Mouse (Mus musculus): ENCODE results near the gene Rbm25. TPM values are rescaled to one million over a fixed set of nuclear protein-coding genes. Genes with fewer than 3 reads are reported as not detected.
"Not testable (repeated sequence)": the region's sequence is repeated elsewhere in the genome, so short reads cannot be mapped to it uniquely, and the experiment has no call there.

Rbm25 gene
- polyA plus RNA-seq (2014; fragmentation: Nextera tagmentation; extraction: Ambion mirVana), result 262 and 278 TPM in 2 replicates

DNA sequence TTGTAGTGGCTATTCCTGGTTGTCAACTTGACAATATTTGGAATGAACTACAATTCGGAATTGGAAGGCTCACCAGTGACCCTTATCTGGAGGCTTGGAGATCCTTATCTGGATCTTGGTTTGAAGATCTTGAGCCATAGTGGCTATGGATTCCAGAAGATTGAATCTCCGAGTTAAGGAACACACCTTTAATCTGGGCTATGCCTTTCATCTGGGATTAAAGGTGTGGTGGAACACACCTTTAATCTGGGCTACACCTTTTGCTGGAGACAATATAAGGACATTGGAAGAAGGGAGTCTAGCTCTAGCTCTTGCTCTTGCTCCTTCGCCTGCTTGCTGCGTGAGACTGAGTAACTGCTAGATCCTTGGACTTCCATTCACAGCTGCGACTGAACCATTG, at the start of gene Rbm25:
Gene Rbm25 (plus strand): TSS at position 301 of the 400 bp plus-strand sequence.
- not testable (repeated sequence) for ATAC-seq (ENCODE audit: low FRiP score)

DNA sequence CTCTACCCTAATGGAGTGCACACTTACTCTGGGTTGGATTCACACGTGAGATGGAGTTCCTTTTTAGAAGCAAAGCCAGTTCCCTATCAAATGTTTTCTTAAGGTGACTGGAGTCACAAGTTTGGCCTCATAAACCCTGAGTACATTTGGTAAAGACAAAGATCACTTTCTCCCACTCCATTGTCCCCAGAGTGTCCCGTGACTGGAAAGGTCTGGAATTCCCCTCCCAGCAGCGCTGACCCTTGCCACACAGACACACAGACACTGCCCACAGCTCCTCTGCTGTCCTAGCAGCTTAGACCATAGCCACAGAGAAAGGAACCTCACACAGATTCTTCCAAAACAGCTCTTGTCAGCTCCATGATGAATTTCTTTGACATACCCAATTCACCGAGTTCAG, 48.9 kb upstream of the Rbm25 start:
- Histone ChIP-seq H3K4me2 (no peak overlapping the region), H3K4me1 (ENCODE audit: control insufficient read depth, insufficient read depth, low read length) (no peaks in the 10 kb centered on the region; the same call in 1 of the 2 replicates), H3K9ac (ENCODE audit: low read length) (no peak overlapping the region), H3K27me3 (ENCODE audit: control insufficient read depth, insufficient read depth, low read length) (no peaks in the 10 kb centered on the region), H3K9me3 (ENCODE audit: control insufficient read depth, low read length) (no peaks in the 10 kb centered on the region), H3K27ac (ENCODE audit: low read depth, low read length) (no peak overlapping the region), H3K4me3 (ENCODE audit: low read depth, low read length) (no peak overlapping the region), H3K36me3 (ENCODE audit: control insufficient read depth, insufficient read depth, low read length) (no peaks in the 10 kb centered on the region)
- DNase-seq (ENCODE audit: low spot score, missing footprints), result no peak
- ATAC-seq (ENCODE audit: low FRiP score), result no peak
- WGBS, result 73% methylated on average over 4 of the region's 4 CpGs

More for the DNA sequence above, at the start of gene Rbm25:
- peak within 1 kb of the TSS; percentile 99 for H3K9ac ChIP-seq (ENCODE audit: low read length)
- not testable (repeated sequence) for DNase-seq (ENCODE audit: low spot score, missing footprints); H3K4me1 ChIP-seq (ENCODE audit: control insufficient read depth, insufficient read depth, low read length); H3K36me3 ChIP-seq (ENCODE audit: control insufficient read depth, insufficient read depth, low read length); H3K27me3 ChIP-seq (ENCODE audit: control insufficient read depth, insufficient read depth, low read length); H3K9me3 ChIP-seq (ENCODE audit: control insufficient read depth, low read length)
- H3K4me3 ChIP-seq (ENCODE audit: low read depth, low read length), result peak within 1 kb of the TSS; percentile 93
- peak within 1 kb of the TSS; percentile 69 for H3K4me2 ChIP-seq
- peak within 1 kb of the TSS; percentile 94 for H3K27ac ChIP-seq (ENCODE audit: low read depth, low read length)
- no CpG with 5 or more reads among the region's 5 CpGs for WGBS

GRCm38 (mm10) chr12:83582747-83583146, 48.3 kb upstream of the Rbm25 start:
- no peaks in the 10 kb centered on the region for H3K27me3 ChIP-seq (ENCODE audit: control insufficient read depth, insufficient read depth, low read length)
- no peaks in the 10 kb centered on the region; the same call in 1 of the 2 replicates for H3K4me1 ChIP-seq (ENCODE audit: control insufficient read depth, insufficient read depth, low read length)
- H3K4me2 ChIP-seq, result no peak overlapping the region
- 82% methylated on average over 4 of the region's 4 CpGs for WGBS
- no peaks in the 10 kb centered on the region for H3K36me3 ChIP-seq (ENCODE audit: control insufficient read depth, insufficient read depth, low read length)
- DNase-seq (ENCODE audit: low spot score, missing footprints), result no peak
- H3K27ac ChIP-seq (ENCODE audit: low read depth, low read length), result no peak overlapping the region
- no peak overlapping the region for H3K9ac ChIP-seq (ENCODE audit: low read length)
- no peak overlapping the region for H3K4me3 ChIP-seq (ENCODE audit: low read depth, low read length)
- H3K9me3 ChIP-seq (ENCODE audit: control insufficient read depth, low read length), result no peaks in the 10 kb centered on the region
- ATAC-seq (ENCODE audit: low FRiP score), result no peak

DNA sequence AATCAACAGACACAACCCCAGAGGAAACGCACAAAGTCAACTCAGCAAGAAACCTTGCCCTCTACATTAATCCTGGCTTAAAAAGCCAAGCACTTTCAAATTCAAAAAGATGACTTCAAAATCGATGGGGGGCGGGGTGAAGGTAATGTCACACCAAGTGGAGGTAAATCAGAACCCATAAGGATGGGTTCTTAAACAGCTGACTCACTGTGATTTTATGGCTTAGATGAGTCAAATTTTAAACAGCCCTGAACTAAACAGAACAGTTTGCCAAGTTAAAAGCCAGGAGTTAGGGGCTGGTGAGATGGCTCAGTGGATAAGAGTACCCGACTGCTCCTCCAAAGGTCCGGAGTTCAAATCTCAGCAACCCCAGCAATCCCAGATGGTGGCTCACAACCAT, 44.4 kb upstream of the Rbm25 start:
- no peak for DNase-seq (ENCODE audit: low spot score, missing footprints)
- Histone ChIP-seq H3K36me3 (ENCODE audit: control insufficient read depth, insufficient read depth, low read length) (peaks cover 9% of the 10 kb centered on the region; the same call in 1 of the 2 replicates), H3K9me3 (ENCODE audit: control insufficient read depth, low read length) (no peaks in the 10 kb centered on the region), H3K4me1 (ENCODE audit: control insufficient read depth, insufficient read depth, low read length) (no peaks in the 10 kb centered on the region), H3K4me3 (ENCODE audit: low read depth, low read length) (no peak overlapping the region), H3K27ac (ENCODE audit: low read depth, low read length) (no peak overlapping the region), H3K4me2 (no peak overlapping the region), H3K27me3 (ENCODE audit: control insufficient read depth, insufficient read depth, low read length) (no peaks in the 10 kb centered on the region), H3K9ac (ENCODE audit: low read length) (no peak overlapping the region)
- 93% methylated on average over 5 of the region's 5 CpGs for WGBS
- ATAC-seq (ENCODE audit: low FRiP score), result no peak

GRCm38 (mm10) chr12:83591754-83592501, 39.1 kb upstream of the Rbm25 start:
- DNase-seq (ENCODE audit: low spot score, missing footprints) (no peak), ATAC-seq (ENCODE audit: low FRiP score) (no peak)
- Histone ChIP-seq H3K36me3 (ENCODE audit: control insufficient read depth, insufficient read depth, low read length) (peaks cover 11% of the 10 kb centered on the region; the same call in 1 of the 2 replicates), H3K4me2 (no peak overlapping the region), H3K27ac (ENCODE audit: low read depth, low read length) (no peak overlapping the region), H3K27me3 (ENCODE audit: control insufficient read depth, insufficient read depth, low read length) (no peaks in the 10 kb centered on the region), H3K9ac (ENCODE audit: low read length) (no peak overlapping the region), H3K4me3 (ENCODE audit: low read depth, low read length) (no peak overlapping the region), H3K9me3 (ENCODE audit: control insufficient read depth, low read length) (no peaks in the 10 kb centered on the region), H3K4me1 (ENCODE audit: control insufficient read depth, insufficient read depth, low read length) (peaks cover 3% of the 10 kb centered on the region)
- WGBS, result 92% methylated on average over 8 of the region's 8 CpGs

DNA sequence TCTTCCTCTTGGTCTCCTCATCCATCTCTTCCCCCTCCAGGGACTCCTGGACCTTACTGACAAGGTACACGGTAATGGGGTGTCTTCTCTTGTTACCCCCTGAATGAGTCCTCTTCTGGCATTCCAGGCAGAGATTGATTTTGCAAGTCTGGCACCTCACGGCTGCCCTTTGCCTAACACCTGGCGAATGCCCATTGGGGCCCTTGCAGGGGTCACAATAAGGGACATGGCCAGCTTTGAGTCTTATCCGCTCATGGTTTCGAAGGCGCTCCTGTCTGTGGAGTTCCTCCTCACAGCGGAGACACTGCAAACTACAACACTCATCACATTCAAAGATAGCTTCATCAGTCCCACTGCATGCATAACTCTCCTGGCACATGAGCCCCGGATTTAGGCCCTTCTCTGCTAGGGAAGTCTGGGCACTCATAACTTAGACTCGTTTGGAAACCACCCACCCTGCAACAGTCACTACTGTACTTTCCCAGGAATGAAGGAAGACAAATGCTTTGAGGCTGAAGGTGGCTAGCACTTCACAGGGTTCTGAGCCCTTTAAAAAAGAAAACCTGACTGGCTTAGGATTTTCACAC, 36.5 kb upstream of the Rbm25 start:
- ATAC-seq (ENCODE audit: low FRiP score) (no peak), DNase-seq (ENCODE audit: low spot score, missing footprints) (no peak)
- Histone ChIP-seq H3K36me3 (ENCODE audit: control insufficient read depth, insufficient read depth, low read length) (peaks cover 11% of the 10 kb centered on the region; the same call in 1 of the 2 replicates), H3K4me3 (ENCODE audit: low read depth, low read length) (no peak overlapping the region), H3K9ac (ENCODE audit: low read length) (no peak overlapping the region), H3K27ac (ENCODE audit: low read depth, low read length) (no peak overlapping the region), H3K27me3 (ENCODE audit: control insufficient read depth, insufficient read depth, low read length) (no peaks in the 10 kb centered on the region), H3K4me1 (ENCODE audit: control insufficient read depth, insufficient read depth, low read length) (peaks cover 3% of the 10 kb centered on the region), H3K9me3 (ENCODE audit: control insufficient read depth, low read length) (no peaks in the 10 kb centered on the region), H3K4me2 (no peak overlapping the region)
- 88% methylated on average over 9 of the region's 9 CpGs for WGBS

- H3K27me3 ChIP-seq (ENCODE audit: control insufficient read depth, insufficient read depth, low read length), result no peaks in the 10 kb centered on the region
- no peaks in the 10 kb centered on the region for H3K9me3 ChIP-seq (ENCODE audit: control insufficient read depth, low read length)
- H3K27ac ChIP-seq (ENCODE audit: low read depth, low read length), result peak overlapping the region; percentile 80
- peak overlapping the region; percentile 78 for H3K4me3 ChIP-seq (ENCODE audit: low read depth, low read length)
- ATAC-seq (ENCODE audit: low FRiP score) (no peak), DNase-seq (ENCODE audit: low spot score, missing footprints) (peak; percentile 91)
- peak overlapping the region; percentile 54 for H3K4me2 ChIP-seq
- H3K4me1 ChIP-seq (ENCODE audit: control insufficient read depth, insufficient read depth, low read length), result peaks cover 3% of the 10 kb centered on the region
- 8% methylated on average over 19 of the region's 20 CpGs for WGBS
- peak overlapping the region; percentile 89 for H3K9ac ChIP-seq (ENCODE audit: low read length)
- H3K36me3 ChIP-seq (ENCODE audit: control insufficient read depth, insufficient read depth, low read length), result peaks cover 4% of the 10 kb centered on the region; the same call in 1 of the 2 replicates
These were observed 34.7 kb upstream of the Rbm25 start for GRCm38 (mm10) chr12:83596191-83596954.

DNA sequence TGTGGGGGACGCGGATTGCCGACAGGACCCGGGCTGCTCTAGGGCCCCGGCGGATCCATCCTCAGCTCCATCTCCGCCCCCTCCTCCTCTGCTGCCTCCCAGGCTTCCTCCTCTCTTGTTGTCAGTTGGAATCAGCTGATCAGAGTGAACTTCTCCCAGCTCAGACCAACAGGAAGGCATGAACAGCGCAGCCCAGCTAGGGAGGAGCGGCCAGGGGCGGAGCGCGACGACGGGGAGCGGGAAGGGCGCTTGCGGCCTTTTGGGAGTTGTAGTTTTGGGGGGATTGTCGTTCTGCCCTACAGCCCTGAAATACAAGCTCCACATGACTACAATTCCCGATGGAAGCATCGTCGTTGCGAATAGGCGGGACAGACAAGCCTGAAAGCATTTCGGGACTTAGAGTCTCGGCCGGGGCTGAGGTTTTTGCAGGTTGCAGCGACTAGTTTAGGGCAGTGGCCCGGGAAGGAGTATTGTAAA, 34.0 kb upstream of the Rbm25 start, which contains the start of gene Zfyve1:
Gene Zfyve1 (minus strand): TSS at position 198 of the 477 bp plus-strand sequence.
- Histone ChIP-seq H3K4me2 (peak within 1 kb of the TSS; percentile 54), H3K27ac (ENCODE audit: low read depth, low read length) (peak within 1 kb of the TSS; percentile 80), H3K9me3 (ENCODE audit: control insufficient read depth, low read length) (no peaks in the 10 kb centered on the region), H3K4me3 (ENCODE audit: low read depth, low read length) (peak within 1 kb of the TSS; percentile 78), H3K27me3 (ENCODE audit: control insufficient read depth, insufficient read depth, low read length) (no peaks in the 10 kb centered on the region), H3K36me3 (ENCODE audit: control insufficient read depth, insufficient read depth, low read length) (no peaks in the 10 kb centered on the region; the same call in 1 of the 2 replicates), H3K9ac (ENCODE audit: low read length) (peak within 1 kb of the TSS; percentile 89), H3K4me1 (ENCODE audit: control insufficient read depth, insufficient read depth, low read length) (peaks cover 3% of the 10 kb centered on the region)
- DNase-seq (ENCODE audit: low spot score, missing footprints) (peak; percentile 98), ATAC-seq (ENCODE audit: low FRiP score) (peak; percentile 99)
- 0% methylated on average over 28 of the region's 28 CpGs for WGBS
